Mouse (Mus musculus) kidney, adult 2 months (tissue): ENCODE measurements around the gene 4933434E20Rik. TPM values are rescaled to one million over a fixed set of nuclear protein-coding genes. Genes with fewer than 3 reads are reported as not detected.

Experiments
- DNase-seq: peaks from one replicate; pipeline ENCODE4 v3.0.0; 2021
- H3K27ac ChIP-seq: fragments of 200-500 bp; 2 replicates; pipeline ENCODE4 v1.5.1; 2012; ENCODE audit warnings: low read depth, low read length, control low read depth, inconsistent platforms; ENCODE audit not compliant: insufficient read depth
- H3K27me3 ChIP-seq: fragments of 200-500 bp; replicated peaks from 2 replicates; pipeline ENCODE4 v1.6.1; 2012; ENCODE audit warnings: mild to moderate bottlenecking, moderate library complexity, low read length, inconsistent platforms; ENCODE audit not compliant: control insufficient read depth, insufficient read depth
- H3K36me3 ChIP-seq: fragments of 200-500 bp; 2 replicates; pipeline ENCODE4 v1.6.1; 2012; ENCODE audit warnings: mild to moderate bottlenecking, moderate library complexity, low read length, inconsistent platforms; ENCODE audit not compliant: control insufficient read depth, insufficient read depth
- H3K4me1 ChIP-seq: fragments of 200-500 bp; 2 replicates; pipeline ENCODE4 v1.6.1; 2011; ENCODE audit warnings: low read length; ENCODE audit not compliant: control insufficient read depth, insufficient read depth
- H3K4me3 ChIP-seq: fragments of 200-500 bp; 2 replicates; pipeline ENCODE4 v1.5.1; 2011; ENCODE audit warnings: mild to moderate bottlenecking, low read depth, low read length, control low read depth; ENCODE audit not compliant: insufficient read depth
- CTCF ChIP-seq: fragments of 200-500 bp; conservative IDR thresholded peaks from 2 replicates; pipeline ENCODE4 v1.5.1; 2011; ENCODE audit warnings: low read depth, mild to moderate bottlenecking, control low read depth, low read length, moderate library complexity, mixed read lengths; ENCODE audit not compliant: insufficient read depth, insufficient read length
- POLR2A ChIP-seq: fragments of 200-500 bp; IDR thresholded peaks from one replicate; pipeline ENCODE4 v1.6.1; 2011; ENCODE audit warnings: low read depth, low read length, control low read depth
- WGBS: fragments of 180-500 bp; shearing (Covaris S2); methylation state at CpG from one replicate; pipeline ENCODE4 v1.1.7; 2018; 5-methylcytosine and 5-hydroxymethylcytosine counted together
- polyA plus RNA-seq: library from polyadenylated mRNA; depleted of rRNA; stranded (reverse); fragments of >200 nt; gene quantifications from 2 replicates; pipeline ENCODE4 v1.2.3, GENCODE M21; 2012

4933434E20Rik gene
- polyA plus RNA-seq, 1 experiment, result 56.2 TPM

DNA sequence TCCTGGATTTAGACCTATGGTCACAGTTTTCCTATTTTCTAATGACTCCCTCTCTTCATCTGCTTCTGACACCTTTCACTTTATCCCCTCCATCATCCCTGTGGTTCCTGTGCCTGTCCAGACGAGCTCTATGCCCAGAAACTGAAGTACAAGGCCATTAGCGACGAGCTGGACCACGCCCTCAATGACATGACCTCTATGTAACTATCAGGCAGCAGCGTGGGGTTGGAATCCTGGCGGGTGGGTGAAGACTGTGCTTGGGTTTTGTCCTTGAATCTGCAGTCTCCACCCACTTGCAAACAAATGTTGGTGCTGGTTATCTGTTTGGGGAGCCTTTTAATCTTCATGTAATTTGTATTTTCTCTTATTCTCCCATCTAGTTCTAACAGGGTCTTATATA lies 39.5 kb downstream of the 4933434E20Rik start:
- Histone ChIP-seq H3K36me3 (peaks cover 11% of the 10 kb centered on the region), H3K4me3 (no peak overlapping the region), H3K27me3 (no peaks in the 10 kb centered on the region), H3K27ac (no peak overlapping the region), H3K4me1 (no peaks in the 10 kb centered on the region)
- TF ChIP-seq POLR2A (no peak), CTCF (no peak)
- no peak for DNase-seq
- 67% methylated on average over 6 of the region's 6 CpGs for WGBS

DNA sequence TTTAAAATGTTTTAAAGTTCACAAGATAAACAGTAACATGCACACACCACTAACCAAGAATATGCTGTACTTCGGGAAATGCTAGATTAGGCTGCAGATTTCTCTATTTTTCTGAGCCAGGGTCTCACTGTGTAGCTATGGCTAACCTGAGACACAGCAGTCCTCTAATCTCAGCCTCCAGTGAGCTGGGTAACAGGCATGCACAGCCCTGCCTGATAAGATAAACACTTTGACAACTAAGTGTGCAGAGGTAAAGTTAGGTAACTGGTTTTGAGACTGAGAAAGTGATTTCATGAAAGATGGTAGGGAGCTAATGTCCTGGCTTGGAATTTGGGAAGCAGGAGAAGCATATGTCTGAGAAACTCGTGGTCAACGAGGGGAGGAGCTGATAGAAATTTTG lies 43.0 kb downstream of the 4933434E20Rik start:
- no peaks in the 10 kb centered on the region for H3K4me1 ChIP-seq
- 88% methylated on average over 3 of the region's 3 CpGs for WGBS
- no peak for TF ChIP-seq CTCF
- TF ChIP-seq POLR2A, result no peak
- H3K36me3 ChIP-seq, result peaks cover 9% of the 10 kb centered on the region
- no peak for DNase-seq
- no peak overlapping the region for H3K27ac ChIP-seq
- no peak overlapping the region for H3K4me3 ChIP-seq
- H3K27me3 ChIP-seq, result no peaks in the 10 kb centered on the region

DNA sequence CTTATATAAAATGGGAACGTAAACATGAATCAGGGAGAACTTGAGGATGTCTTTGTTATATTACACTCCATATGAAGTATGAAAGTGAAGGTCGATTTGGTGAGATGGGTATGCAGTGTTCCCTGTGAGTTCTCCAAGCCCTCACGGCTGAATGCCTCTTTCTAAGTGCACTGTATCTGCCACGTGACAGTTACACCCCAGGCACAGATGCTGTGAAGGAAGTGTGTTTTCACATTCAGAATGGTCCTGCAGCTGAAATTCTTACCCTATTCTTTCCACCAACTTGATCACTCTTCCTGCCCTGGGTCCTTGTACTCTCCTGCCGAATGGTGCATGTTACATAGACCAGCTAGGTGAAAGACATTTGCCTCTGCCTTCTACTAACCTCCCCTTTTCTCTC lies 46.5 kb downstream of the 4933434E20Rik start:
- no peak overlapping the region for H3K27ac ChIP-seq
- 58% methylated on average over 5 of the region's 5 CpGs for WGBS

DNA sequence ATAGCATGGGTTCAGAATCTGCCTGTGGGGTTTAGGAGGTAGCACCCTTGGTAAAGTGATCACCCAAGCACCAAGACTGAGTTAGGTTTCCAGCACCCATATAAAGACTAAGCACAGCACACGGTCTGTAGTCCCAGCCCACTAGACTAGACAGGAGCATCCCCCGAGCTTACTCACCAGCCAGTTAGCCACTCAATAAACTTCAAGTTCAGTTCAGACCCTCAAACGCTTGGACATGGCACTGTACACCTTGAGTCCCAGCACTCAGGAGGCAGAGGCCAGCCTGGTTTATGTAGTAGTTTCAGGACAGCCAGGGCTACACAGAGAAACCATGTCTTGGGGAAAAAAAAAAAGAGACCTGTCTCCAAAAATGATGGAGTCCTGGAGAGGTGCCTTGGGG lies 49.6 kb downstream of the 4933434E20Rik start:
- Histone ChIP-seq H3K4me3 (no peak overlapping the region), H3K27me3 (no peaks in the 10 kb centered on the region), H3K36me3 (no peaks in the 10 kb centered on the region), H3K4me1 (no peaks in the 10 kb centered on the region), H3K27ac (no peak overlapping the region)
- DNase-seq, result no peak
- WGBS, result 91% methylated on average over 3 of the region's 3 CpGs
- TF ChIP-seq POLR2A, result no peak
- TF ChIP-seq CTCF, result no peak

More for the DNA sequence above, 46.5 kb downstream of the 4933434E20Rik start:
- Histone ChIP-seq H3K4me3 (no peak overlapping the region), H3K36me3 (no peaks in the 10 kb centered on the region; the same call in none of the 2 replicates), H3K27me3 (no peaks in the 10 kb centered on the region), H3K4me1 (no peaks in the 10 kb centered on the region)
- DNase-seq, result no peak
- TF ChIP-seq POLR2A, result no peak
- no peak for TF ChIP-seq CTCF

DNA sequence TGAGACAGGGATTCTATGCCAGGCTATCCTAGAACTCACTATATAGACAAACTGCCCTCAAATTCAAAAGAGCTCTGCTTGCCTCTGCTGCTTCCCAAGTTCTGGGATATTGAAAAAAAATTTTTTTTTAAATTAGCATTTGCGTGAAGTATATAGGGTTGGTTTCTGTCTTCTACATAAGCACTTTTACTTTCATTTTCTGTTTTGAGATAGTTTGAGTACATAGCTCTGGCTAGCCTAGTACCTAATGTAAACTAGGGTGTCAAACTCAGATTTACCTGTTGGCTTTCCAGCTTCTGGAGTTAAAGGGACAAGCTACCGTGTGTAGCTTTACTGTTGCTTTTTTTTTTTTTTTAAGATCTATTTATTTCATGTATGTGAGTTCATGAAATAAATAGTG lies 50.2 kb downstream of the 4933434E20Rik start:
- H3K4me1 ChIP-seq, result no peaks in the 10 kb centered on the region
- no peak overlapping the region for H3K27ac ChIP-seq
- H3K36me3 ChIP-seq, result no peaks in the 10 kb centered on the region
- 94% methylated on average over 2 of the region's 2 CpGs for WGBS
- DNase-seq, result no peak
- H3K27me3 ChIP-seq, result no peaks in the 10 kb centered on the region
- TF ChIP-seq CTCF, result no peak
- TF ChIP-seq POLR2A, result no peak
- H3K4me3 ChIP-seq, result no peak overlapping the region

DNA sequence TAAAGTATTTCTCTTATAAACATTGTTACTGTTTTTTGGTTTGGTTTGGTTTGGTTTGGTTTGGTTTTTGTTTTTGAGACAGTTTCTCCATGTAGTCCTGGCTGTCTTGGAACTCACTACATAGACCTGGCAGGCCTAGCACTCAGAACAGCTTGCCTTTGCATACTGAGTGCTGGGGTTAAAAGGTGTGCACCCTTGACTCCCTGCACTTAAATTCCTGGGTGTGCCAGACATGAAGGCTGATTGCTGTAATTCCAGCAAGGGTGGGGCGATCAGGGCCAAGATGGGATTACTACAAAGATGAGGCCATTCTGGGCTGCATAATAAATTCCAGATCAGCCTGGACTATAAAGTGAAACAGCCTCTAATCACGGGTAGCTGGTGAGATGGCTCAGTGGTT lies 50.8 kb downstream of the 4933434E20Rik start:
- Histone ChIP-seq H3K27me3 (no peaks in the 10 kb centered on the region), H3K27ac (no peak overlapping the region), H3K4me3 (no peak overlapping the region), H3K4me1 (no peaks in the 10 kb centered on the region), H3K36me3 (no peaks in the 10 kb centered on the region)
- 52% methylated on average over 2 of the region's 2 CpGs for WGBS
- no peak for TF ChIP-seq POLR2A
- no peak for TF ChIP-seq CTCF
- DNase-seq, result no peak

DNA sequence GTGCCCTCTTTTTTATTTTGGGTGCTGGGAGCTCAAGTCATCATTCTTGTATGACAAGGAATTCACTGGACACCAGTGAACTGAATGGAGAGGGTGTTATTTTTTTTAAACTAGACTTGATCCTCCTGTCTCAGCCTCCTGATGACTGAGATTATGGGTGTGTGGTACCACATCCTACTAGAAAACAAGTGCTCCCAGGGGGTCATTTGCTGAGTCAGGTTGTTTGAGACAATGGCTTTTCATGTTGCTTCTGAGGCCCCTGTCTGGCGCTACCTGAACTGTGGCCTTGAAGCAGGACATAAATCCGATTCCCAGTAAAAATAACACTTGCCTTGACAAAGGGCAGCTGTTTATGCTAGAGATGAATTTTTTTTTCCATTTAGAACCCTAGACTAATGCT lies 51.7 kb downstream of the 4933434E20Rik start:
- Histone ChIP-seq H3K27me3 (no peaks in the 10 kb centered on the region), H3K4me1 (no peaks in the 10 kb centered on the region), H3K4me3 (no peak overlapping the region), H3K27ac (no peak overlapping the region), H3K36me3 (no peaks in the 10 kb centered on the region)
- WGBS, result 77% methylated on average over 2 of the region's 2 CpGs
- no peak for DNase-seq
- TF ChIP-seq CTCF (no peak), POLR2A (no peak)

DNA sequence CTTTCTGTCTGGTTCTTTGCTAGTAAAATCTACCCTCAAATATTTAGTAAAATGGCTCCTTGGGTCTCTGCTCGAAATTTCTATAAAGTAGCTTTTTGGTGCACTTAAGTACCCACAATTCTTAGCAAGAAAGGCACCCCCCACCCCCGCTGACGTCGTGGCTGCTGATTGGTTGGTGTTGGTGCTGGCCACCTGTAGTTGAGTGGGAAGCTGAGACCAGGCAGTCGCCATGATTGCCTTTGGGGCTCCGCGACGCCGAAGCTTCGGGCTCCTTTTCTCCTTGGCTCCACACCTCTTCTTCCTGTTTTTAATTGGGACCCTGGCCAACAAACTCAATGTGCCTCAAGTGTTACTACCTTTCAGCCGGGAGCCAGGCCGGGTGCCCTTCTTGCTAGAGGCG lies 52.5 kb downstream of the 4933434E20Rik start, which contains the start of gene Nup210l:
Gene Nup210l, plus strand, starts transcription at position 195 of the 400 bp plus-strand sequence.
- WGBS, result 85% methylated on average over 13 of the region's 13 CpGs

More for the DNA sequence above, 52.5 kb downstream of the 4933434E20Rik start, which contains the start of gene Nup210l:
- no peak for DNase-seq
- Histone ChIP-seq H3K36me3 (no peaks in the 10 kb centered on the region), H3K4me1 (no peaks in the 10 kb centered on the region), H3K27me3 (no peaks in the 10 kb centered on the region), H3K27ac (no peak within 1 kb of the TSS), H3K4me3 (no peak within 1 kb of the TSS)
- TF ChIP-seq CTCF (no peak), POLR2A (no peak)
